Mouse (Mus musculus) thymus, postnatal 4 days (tissue): ENCODE data around the gene Rbm33.
A peak's percentile ranks its signal among the peaks of the same experiment; 100 is the strongest.

Experiments used
- DNase-seq: peaks from one replicate; pipeline ENCODE4 v3.0.0; 2021

The Rbm33 gene

DNA sequence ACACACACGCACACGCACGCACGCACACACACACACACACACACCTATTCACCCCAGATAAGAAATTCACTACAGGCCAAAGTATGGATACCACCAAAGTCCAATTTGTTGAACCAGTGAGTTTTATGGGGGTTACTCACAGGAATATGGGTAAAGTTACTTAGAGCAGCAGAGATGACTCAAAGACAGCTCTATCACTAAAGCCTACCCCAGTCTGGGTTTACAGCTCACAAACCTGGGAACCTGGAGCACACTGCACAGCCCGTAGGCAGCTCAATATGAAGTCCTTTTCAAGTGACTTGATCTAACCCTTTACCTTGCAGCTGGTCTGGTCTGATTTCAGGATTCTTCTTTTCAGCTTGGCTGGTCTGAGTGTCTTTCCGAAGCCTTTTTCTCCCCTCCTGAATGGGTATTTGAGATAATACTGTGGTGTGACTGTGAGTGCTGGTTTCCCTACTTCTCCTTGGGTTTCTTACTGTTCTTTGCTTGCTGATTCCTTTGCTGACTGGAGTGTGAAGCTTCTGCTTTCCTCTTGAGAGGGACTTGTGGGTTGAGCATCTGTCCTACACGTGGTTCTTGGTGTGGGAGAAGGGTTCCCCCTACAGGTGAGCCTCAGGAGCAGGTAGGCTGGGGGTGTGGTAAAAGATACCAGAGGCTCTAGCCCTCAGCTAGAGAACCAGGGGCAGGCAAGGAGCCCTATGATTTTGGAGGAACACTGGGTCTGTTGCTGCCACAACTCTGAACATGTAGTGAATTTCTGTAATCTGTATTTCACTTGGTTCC lies 12.3 kb downstream of the Rbm33 start:
- DNase-seq = peak; percentile 64

DNA sequence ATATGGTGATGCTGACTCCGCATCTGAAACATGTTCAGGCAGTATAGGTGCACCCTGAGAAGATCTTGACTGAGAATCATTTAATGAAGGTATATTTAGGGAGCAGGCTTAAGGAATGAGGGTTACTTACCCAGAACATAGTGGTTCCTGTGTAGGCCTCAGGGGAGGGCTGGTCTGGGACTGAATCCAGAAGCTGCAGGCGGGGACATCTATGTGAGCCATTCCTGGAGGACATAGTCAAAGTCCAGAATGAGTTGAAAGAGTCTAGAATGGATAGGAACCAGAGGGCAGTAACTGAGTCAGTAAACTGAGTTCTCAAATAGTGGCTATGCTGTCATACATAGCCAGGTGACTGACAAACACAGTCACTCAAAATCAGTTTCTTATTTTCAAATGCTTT lies 16.8 kb downstream of the Rbm33 start:
- no peak for DNase-seq

GRCm38 (mm10) chr5:28351857-28352513 lies 35.1 kb downstream of the Rbm33 start:
- DNase-seq = no peak

DNA sequence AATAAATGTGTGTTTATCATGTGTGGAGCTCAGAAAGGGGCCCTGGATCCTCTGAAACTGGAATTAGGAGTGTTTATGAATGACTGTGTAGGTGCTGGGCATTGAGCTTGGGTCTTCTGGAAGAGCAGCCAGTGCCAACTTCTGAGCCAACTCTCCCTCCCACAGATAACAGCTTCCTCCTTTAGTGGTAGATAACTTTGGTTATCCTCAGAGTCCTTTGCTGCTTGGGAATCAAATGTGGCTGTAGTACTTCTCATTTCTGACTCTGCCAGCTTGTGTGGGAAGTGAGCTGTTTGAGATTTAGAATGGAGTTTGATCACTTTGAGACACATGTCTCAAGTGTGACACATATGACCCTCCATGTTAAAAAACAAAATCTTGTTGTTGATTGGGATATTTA lies 38.7 kb downstream of the Rbm33 start:
- no peak for DNase-seq

DNA sequence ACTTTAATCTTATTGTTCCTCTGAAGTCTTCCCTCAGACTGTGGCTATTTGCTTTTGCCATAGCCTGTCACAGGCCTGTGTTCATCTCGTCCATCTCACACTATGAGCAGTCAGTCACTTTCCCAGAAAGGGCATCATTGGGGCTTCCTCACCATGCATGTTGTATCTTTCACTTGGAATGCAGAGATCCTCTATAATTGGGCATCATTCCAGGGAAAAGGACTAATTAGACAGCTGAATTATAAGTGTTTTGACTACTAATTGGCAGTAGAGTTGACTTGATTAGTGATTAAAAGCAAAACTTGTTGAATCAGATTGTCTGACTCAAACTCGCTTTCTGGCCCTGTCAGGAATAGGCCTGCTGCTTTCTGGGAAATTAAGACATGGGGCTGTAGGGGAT lies 43.8 kb downstream of the Rbm33 start:
- DNase-seq = no peak

- no peak for DNase-seq
Observed at GRCm38 (mm10) chr5:28368056-28368455, 51.1 kb downstream of the Rbm33 start.

DNA sequence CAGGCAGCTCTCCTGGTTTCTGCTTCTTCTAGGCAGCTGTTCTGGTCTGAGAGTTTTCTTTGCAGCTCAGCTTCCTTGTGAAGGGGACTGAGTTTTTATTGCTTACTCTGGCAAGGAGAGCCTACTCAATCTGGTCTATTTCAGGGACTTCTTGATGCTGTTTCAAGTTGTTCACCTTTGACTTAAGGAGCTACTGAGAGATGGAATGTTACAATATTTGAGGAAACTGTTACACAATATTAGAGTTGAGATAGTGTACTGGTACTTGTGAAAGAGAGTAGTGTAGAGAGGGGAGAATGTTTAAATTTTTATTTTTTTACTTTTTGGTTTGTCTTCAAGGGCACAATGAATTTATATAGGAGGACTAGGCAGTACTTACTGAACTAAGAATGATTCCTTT lies 53.9 kb downstream of the Rbm33 start:
- DNase-seq = no peak

DNA sequence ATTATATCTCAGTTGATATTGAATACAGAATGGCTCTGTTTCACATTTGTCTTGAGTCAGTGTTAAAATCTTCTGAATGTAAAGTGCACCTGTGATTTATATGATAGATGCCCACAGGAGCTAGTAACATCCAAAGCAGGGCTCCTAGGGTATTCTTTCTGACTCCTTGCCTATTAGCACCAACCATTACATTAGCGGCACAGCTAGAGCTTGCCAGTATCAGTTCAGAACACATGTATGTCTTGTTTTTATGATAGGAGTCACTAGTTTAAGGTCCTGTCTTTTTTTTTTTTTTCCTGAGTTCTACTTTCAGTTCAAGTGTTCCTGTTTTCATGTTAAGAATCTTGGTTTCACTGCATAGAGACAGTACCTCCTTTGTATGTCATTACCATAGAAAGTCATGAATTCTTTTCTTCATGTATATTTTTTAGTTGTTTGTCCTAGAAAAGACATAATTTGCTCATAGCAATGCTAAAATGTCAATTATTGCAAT lies 55.3 kb downstream of the Rbm33 start:
- DNase-seq = no peak

DNA sequence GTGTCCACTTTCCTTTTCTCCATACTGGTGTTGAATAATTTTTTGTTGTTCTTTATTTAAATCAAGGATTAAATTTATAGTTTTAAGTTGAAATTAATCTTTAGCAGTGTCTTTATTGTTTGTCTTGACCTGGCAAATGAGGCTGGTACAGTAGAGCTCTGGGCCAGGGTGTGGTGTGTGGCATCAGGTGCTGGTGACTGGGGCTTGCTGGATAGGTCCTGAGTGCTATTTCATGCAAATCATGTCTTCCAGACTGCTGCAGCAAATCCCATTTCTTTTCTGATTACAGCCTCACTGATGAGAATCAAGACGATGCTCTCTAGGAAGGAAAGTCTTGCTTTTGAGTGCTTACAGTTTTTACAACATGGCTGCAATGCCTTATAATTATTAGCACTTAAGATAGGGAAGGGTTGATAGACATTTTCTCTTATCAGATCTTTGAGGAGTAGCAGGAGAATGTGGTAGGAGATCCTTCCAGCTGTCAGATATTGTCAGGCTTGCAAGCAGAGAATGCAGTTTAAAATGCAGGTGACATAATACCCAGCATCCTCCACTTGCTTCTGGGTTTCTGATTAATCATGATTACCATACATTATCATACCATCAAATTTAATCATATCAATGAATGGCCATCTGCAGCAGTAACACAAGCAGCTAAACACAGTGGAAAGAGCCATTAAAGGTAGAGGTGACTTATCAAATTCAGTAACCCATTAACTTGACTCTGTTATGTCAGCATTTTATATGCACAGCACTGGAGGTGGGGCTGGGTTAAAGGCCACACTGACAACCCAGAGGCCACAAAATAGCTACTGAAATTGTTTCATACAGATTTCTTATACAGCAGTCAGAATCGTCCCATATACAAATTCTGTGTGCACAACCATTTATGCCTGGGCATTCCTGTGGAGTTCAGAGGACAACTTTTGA lies 56.8 kb downstream of the Rbm33 start:
- no peak for DNase-seq

- DNase-seq = no peak
Observed at GRCm38 (mm10) chr5:28377299-28377698, 60.4 kb downstream of the Rbm33 start.

DNA sequence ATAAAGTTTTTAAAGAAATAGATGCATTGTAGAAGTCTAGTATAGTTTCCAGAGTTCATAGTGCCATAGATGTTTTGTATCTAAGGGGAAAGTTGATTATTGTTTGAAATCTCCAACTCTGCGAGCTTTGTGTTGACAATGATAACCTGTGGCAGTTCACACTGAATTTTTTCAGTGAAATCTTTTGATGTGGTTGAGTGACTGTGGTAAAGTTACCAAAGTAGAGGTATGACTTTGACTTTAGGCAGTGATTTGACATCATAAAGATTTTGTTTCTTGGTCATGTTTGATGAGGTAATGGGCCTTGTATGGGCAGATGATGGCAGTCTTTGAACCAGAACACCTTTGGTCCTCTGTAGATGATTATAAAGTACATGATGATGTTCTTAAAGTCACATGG lies 65.4 kb downstream of the Rbm33 start:
- no peak for DNase-seq

GRCm38 (mm10) chr5:28386783-28387182 lies 69.9 kb downstream of the Rbm33 start:
- no peak for DNase-seq

GRCm38 (mm10) chr5:28387531-28388179 lies 70.7 kb downstream of the Rbm33 start:
- DNase-seq = no peak

DNA sequence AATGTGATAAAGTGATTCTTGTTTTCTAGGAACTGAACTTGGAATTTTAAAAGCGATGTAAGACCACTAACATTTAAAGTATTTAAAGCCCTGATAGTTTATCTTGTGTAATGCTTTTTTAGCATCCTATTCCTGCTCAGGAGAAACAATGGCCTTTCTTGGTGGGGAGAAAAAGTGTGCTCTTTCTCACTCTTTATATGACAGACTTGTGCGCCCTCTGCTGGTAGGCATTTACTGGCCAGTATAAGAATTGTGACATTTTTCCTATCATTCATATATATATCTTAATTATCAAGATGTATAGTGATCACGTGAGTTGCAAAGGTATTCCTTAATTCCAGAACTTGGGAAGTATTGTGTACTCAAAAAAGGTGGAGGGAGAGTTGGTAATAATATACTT lies 71.3 kb downstream of the Rbm33 start:
- peak; percentile 89 for DNase-seq

DNA sequence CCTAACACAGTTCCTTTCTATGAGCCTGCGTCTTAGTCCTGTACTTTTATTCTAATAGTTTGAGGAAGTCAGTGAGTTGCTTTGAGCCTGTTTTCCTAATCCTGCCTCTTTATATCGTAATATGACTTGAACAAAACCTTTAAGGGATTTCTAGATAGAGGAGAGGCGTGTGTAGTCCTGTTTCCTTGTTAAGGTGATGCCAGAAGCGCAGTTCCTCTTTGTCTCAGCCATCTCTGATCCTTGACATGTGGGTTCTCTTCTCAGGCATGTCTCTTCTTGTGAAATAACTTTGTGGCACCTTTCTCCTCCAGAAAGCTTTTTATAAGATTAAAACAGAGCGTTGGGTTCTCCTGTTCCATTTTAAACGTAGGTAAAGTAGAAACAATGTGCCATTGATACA lies 73.3 kb downstream of the Rbm33 start:
- DNase-seq = no peak

DNA sequence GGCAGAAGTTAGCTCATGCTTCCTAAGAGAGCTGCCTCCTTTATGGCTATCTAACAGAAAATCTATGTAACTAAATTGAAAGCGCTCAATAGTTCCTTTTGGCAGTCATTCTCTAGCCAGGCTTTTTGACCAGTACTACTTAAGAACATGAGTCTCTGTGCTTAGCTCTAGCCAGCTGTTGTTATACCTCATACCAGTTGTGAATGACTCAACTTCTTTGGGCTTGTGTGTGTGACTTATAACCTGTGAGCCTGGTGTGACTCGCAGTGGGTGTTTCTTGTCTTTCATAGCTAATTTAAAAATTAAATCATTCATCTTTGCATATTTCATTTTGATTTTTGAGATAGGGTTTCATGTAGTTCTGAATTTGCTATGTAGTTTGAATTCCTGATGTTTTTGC lies 80.4 kb downstream of the Rbm33 start:
- DNase-seq = no peak

DNA sequence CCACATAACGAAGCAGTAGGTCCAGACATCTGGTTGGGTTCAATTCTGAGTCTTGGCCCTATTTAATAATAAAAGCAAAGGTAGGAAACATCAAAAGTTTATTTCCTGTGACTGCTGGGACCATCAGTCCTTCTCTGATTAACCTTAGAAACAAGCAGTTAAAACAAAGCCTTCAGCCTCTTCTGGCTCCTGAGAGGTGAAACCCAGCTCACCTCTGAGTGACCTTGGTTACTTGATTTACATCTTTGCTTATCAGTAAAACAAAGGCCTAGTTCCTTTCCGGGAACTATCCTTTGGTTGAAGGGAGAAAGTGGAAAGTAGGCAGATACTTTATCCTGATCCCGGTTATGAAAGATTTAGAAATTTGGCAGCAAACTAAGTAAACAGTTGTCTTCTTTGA lies 81.8 kb downstream of the Rbm33 start:
- DNase-seq = no peak

DNA sequence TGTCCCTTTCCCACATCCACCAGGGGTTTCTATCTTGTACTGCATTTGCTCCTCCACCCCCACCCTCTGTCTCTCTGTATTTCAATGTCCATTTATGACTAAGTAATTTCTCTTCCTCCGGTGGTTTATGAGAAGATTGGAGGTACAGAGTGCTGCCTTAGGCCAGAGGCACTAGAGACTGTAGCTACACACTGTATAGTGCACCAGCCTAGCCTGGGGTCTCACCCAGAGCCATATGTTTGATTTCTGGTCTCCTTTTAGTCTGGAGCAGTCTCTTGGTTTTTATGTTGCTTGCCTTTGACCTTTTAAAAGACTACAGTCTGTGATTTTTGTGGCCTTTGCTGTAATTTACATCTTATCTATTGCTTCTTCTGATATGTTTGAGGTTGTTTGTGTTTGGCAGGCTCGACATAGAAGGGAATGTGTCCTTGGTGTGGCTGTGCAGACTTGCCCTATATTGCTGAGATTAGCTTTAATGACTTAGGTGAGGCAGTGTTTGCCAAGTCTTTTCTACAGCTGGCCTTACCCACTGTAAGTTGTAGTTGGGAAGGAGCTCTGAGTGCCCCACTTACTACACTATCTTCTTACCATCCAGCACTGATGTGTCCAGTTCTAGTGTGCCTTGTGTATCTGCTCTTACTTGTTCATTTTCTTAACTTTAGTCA lies 82.7 kb downstream of the Rbm33 start:
- DNase-seq = no peak

- peak; percentile 35 for DNase-seq
Observed at GRCm38 (mm10) chr5:28402756-28403155, 85.8 kb downstream of the Rbm33 start.

DNA sequence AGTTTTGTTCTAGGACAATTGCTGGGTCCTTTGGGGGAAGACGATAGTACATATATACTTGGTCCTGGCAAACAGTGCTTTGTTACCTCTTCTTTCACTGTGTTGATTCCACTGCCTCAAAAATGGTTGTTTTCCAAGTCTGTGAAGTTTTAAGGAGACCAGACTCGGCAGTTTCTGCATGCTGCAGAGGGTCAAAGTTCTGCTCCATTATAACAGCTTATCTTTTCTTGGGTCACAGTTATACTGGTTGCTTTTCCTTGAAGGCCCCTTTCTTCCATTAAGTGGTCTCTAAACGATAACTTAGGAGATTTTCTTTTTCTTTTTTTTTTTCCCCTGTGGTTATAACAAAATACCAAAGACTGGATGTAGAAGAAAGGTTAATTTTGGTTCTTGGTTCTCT lies 89.7 kb downstream of the Rbm33 start:
- DNase-seq = no peak

DNA sequence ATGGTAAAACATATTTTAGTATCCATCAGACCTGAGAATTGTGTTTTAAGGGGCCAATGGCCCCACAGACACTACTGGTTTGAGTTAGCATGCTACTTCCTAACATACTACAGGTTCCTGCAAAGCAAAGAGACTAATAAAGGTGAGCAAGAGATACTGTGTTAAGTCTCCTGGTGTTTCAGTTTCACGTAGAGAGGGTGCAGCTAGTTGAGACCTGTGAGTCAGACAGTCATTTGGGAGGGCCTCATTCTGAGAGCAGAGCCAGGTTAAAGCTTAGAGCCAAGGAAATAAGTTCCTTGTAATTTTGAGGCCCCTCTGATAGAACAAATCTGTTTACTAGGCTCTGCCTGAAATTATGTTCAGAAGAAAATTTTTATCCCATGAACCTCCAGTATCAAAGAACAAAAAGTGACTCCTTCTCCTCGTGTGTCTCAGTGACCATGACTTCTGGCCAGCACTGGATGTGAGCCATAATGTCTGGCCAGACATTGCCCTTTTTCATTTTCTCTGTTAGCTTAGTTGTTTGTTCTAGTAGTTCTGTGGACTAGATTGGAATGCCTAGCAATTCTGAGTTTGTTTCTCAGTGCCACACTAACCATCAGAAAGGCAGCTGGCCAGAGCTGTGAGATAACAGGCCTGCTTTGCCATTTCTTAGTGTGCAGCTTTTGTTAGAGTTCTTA lies 95.2 kb downstream of the Rbm33 start:
- DNase-seq = no peak

GRCm38 (mm10) chr5:28413533-28413932 lies 96.6 kb downstream of the Rbm33 start:
- no peak for DNase-seq
